In the genomic region with DNA sequence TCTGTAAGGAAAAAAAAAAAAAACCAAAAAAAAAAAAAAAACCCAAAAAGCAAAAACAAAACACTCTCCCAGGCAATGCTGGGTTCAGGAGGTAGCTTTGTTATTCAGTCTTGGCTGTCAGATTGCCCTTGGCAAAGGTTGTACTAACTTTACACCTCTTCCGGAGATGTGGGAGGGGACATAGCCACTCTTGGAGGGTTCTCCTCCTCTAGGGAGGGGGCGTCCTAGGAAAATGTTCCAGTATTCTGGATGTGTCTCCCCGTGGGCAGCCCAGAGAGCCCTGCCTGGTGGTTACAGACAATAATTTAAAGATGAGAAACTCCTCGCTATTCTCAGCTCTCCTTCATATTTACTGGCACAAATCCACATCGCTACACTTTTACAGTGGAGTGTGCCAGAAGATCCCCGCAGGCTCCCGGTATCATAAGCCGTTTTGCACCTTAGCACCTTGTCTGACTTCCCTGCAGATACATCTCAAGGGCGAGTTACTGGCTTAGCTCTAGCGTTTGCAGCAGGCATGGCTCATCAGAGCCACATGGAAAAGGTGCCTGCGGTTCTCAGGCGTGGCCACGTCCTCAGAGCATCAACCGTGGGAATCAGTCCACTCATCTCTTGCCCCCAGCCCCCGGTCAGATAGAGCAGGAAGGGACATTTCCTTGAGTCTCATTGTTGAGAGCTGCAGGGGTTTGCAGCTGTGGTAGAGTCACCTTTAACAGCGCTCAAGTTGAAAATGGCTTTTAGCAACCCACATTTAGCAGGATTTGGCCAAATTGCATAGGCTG, we compare ENCODE assay signal across 8 mouse cellular contexts. TPM values are rescaled to one million over a fixed set of nuclear protein-coding genes. Genes with fewer than 3 reads are reported as not detected.
DNase-seq lines count a peak whose midpoint lies in the region; ATAC-seq and TF ChIP-seq lines count a peak whose summit lies in the region.
"Had no signal": no experiment of that assay in that cellular context is flagged by ENCODE, and none has a peak within 500 bp of the region (broad histone marks: within the 10 kb centered on the region; RNA-seq: fewer than 3 reads in every experiment).

No protein-coding gene starts in this region.

- H3K36me3 ChIP-seq in hindbrain, embryonic 15.5 days, result peaks cover 34% of the 10 kb centered on the region

- no peak for DNase-seq in layer of hippocampus, adult 2 months (ENCODE audit: low spot score in 2 of 2)
- DNase-seq in layer of hippocampus, postnatal 14 days (ENCODE audit: low spot score in 2 of 2), result no peak
- peak; percentile 46 to 62 for DNase-seq in heart, adult 9 months (ENCODE audit: low spot score in 2 of 2)
- DNase-seq in lung, postnatal 10 days, result peak; percentile 49
- no peak for DNase-seq in adrenal gland, adult 2 months
- no peak for DNase-seq in liver

- TF ChIP-seq CTCF in layer of hippocampus, adult 2 months (conservative IDR thresholded peaks at IDR 0.05), result no peak

- 53% methylated on average over 16 of the region's 16 CpGs for WGBS in hindbrain, embryonic 15.5 days

- ATAC-seq in hindbrain, embryonic 15.5 days (ENCODE audit: low FRiP score, low read depth), result no peak

- H3K4me1 ChIP-seq in hindbrain, embryonic 15.5 days (replicated peaks), result peaks cover 45% of the 10 kb centered on the region

- peak overlapping the region; percentile 88 for H3K27ac ChIP-seq in layer of hippocampus, adult 2 months
- peak overlapping the region; percentile 40; the same call in 1 of the 2 replicates for H3K27ac ChIP-seq in hindbrain, embryonic 15.5 days (replicated peaks)
- H3K27ac ChIP-seq: liver, embryonic 14.5 days had no signal

- H3K9me3 ChIP-seq in hindbrain, embryonic 15.5 days, result no peaks in the 10 kb centered on the region

- H3K9ac ChIP-seq in hindbrain, embryonic 15.5 days, result no peak overlapping the region
- H3K9ac ChIP-seq: liver, embryonic 14.5 days had no signal

- H3K27me3 ChIP-seq in hindbrain, embryonic 15.5 days, result no peaks in the 10 kb centered on the region

- no peak overlapping the region for H3K4me3 ChIP-seq in layer of hippocampus, adult 2 months
- H3K4me3 ChIP-seq in hindbrain, embryonic 15.5 days, result no peak overlapping the region

- no peak overlapping the region for H3K4me2 ChIP-seq in hindbrain, embryonic 15.5 days

RNA-seq across cellular contexts. Expression of gene Wscd1, which starts 24.5 kb away (rescaled TPM):
- 100 to 1,000 TPM; 111 to 114 TPM for total RNA-seq in layer of hippocampus, adult 2 months (2021)
- total RNA-seq in layer of hippocampus, postnatal 14 days (2021), result 100 to 1,000 TPM; 101 to 107 TPM
- polyA plus RNA-seq in hindbrain, embryonic 15.5 days (2015; fragmentation: Nextera tagmentation; extraction: Ambion mirVana), result 93.2 and 95.6 TPM in 2 replicates
- 1 to 10 TPM; 4.5 to 6.5 TPM for total RNA-seq in adrenal gland, adult 2 months (2021)
- 7.3 and 8.8 TPM in 2 replicates for polyA plus RNA-seq in adrenal gland, adult 2 months (2012; rRNA removed)

Comparison
In these comparisons a context has a peak if more than half of its experiments do, and no peak if none do; other contexts are left out.
1. DNase-seq: peak in heart, adult 9 months (2 of 2) and lung, postnatal 10 days (single experiment); none in layer of hippocampus, adult 2 months (0 of 2), layer of hippocampus, postnatal 14 days (0 of 2), adrenal gland, adult 2 months (single experiment) and liver (single experiment).
2. RNA of gene Wscd1, which starts 24.5 kb away (total RNA-seq): 111 to 114 TPM in layer of hippocampus, adult 2 months and 101 to 107 TPM in layer of hippocampus, postnatal 14 days; 4.5 to 6.5 TPM in adrenal gland, adult 2 months; every median in the first group is over 10 times any median in the second.